Mouse (Mus musculus): ENCODE results near the gene Tti1. TPM values are rescaled to one million over a fixed set of nuclear protein-coding genes. Genes with fewer than 3 reads are reported as not detected.

Tti1 gene
- polyA plus RNA-seq, 1 experiment from 2014 or later: 25.8 TPM

GRCm38 (mm10) chr2:157989946-157990345 lies 38.3 kb downstream of the Tti1 start:
- no peak overlapping the region for H3K9ac ChIP-seq
- no peaks in the 10 kb centered on the region for H3K9me3 ChIP-seq
- ATAC-seq (ENCODE audit: low FRiP score, low read depth): no peak
- 50% methylated on average over 2 of the region's 2 CpGs for WGBS
- peaks cover 55% of the 10 kb centered on the region for H3K36me3 ChIP-seq
- no peak overlapping the region for H3K27ac ChIP-seq
- no peaks in the 10 kb centered on the region for H3K27me3 ChIP-seq
- peaks cover 7% of the 10 kb centered on the region; the same call in 1 of the 2 replicates for H3K4me1 ChIP-seq
- no peak overlapping the region for H3K4me3 ChIP-seq
- no peak overlapping the region for H3K4me2 ChIP-seq (replicated peaks)

- peaks cover 7% of the 10 kb centered on the region; the same call in 1 of the 2 replicates for H3K4me1 ChIP-seq
- no peak overlapping the region for H3K4me3 ChIP-seq
- WGBS: 72% methylated on average over 7 of the region's 7 CpGs
- H3K9ac ChIP-seq: no peak overlapping the region
- no peak overlapping the region for H3K27ac ChIP-seq
- ATAC-seq (ENCODE audit: low FRiP score, low read depth): no peak
- H3K4me2 ChIP-seq (replicated peaks): no peak overlapping the region
- H3K36me3 ChIP-seq: peaks cover 42% of the 10 kb centered on the region
- no peaks in the 10 kb centered on the region for H3K9me3 ChIP-seq
- H3K27me3 ChIP-seq: no peaks in the 10 kb centered on the region
Observed at GRCm38 (mm10) chr2:157988416-157989190, 39.6 kb downstream of the Tti1 start.

- H3K9me3 ChIP-seq: no peaks in the 10 kb centered on the region
- H3K4me3 ChIP-seq: no peak overlapping the region
- H3K36me3 ChIP-seq: peaks cover 35% of the 10 kb centered on the region
- WGBS: 84% methylated on average over 6 of the region's 6 CpGs
- H3K27ac ChIP-seq: no peak overlapping the region
- H3K4me1 ChIP-seq: peaks cover 7% of the 10 kb centered on the region; the same call in 1 of the 2 replicates
- no peak for ATAC-seq (ENCODE audit: low FRiP score, low read depth)
- H3K9ac ChIP-seq: no peak overlapping the region
- H3K4me2 ChIP-seq (replicated peaks): no peak overlapping the region
- no peaks in the 10 kb centered on the region for H3K27me3 ChIP-seq
Observed at GRCm38 (mm10) chr2:157986235-157986634, 42.0 kb downstream of the Tti1 start.

GRCm38 (mm10) chr2:157985611-157986010 lies 42.6 kb downstream of the Tti1 start:
- H3K36me3 ChIP-seq: peaks cover 35% of the 10 kb centered on the region
- H3K9ac ChIP-seq: no peak overlapping the region

GRCm38 (mm10) chr2:157983276-157983675 lies 45.0 kb downstream of the Tti1 start:
- ATAC-seq (ENCODE audit: low FRiP score, low read depth): no peak
- Histone ChIP-seq H3K27ac (no peak overlapping the region), H3K36me3 (peaks cover 28% of the 10 kb centered on the region), H3K9me3 (no peaks in the 10 kb centered on the region), H3K4me1 (no peaks in the 10 kb centered on the region), H3K27me3 (no peaks in the 10 kb centered on the region), H3K4me2 (replicated peaks) (no peak overlapping the region), H3K4me3 (no peak overlapping the region), H3K9ac (no peak overlapping the region)
- 86% methylated on average over 4 of the region's 4 CpGs for WGBS

More at GRCm38 (mm10) chr2:157985611-157986010, 42.6 kb downstream of the Tti1 start:
- Histone ChIP-seq H3K4me3 (no peak overlapping the region), H3K27ac (no peak overlapping the region), H3K4me1 (peaks cover 7% of the 10 kb centered on the region; the same call in 1 of the 2 replicates), H3K9me3 (no peaks in the 10 kb centered on the region), H3K4me2 (replicated peaks) (no peak overlapping the region), H3K27me3 (no peaks in the 10 kb centered on the region)
- no peak for ATAC-seq (ENCODE audit: low FRiP score, low read depth)
- WGBS: 80% methylated on average over 4 of the region's 4 CpGs

- 85% methylated on average over 3 of the region's 3 CpGs for WGBS
- H3K27ac ChIP-seq: no peak overlapping the region
- H3K4me2 ChIP-seq (replicated peaks): no peak overlapping the region
- no peak overlapping the region for H3K4me3 ChIP-seq
- no peaks in the 10 kb centered on the region for H3K27me3 ChIP-seq
- no peak for ATAC-seq (ENCODE audit: low FRiP score, low read depth)
- peaks cover 28% of the 10 kb centered on the region for H3K36me3 ChIP-seq
- no peak overlapping the region for H3K9ac ChIP-seq
- H3K4me1 ChIP-seq: no peaks in the 10 kb centered on the region
- H3K9me3 ChIP-seq: no peaks in the 10 kb centered on the region
Observed at GRCm38 (mm10) chr2:157982727-157983126, 45.5 kb downstream of the Tti1 start.

GRCm38 (mm10) chr2:157979241-157979640 lies 49.0 kb downstream of the Tti1 start:
- Histone ChIP-seq H3K9me3 (no peaks in the 10 kb centered on the region), H3K9ac (no peak overlapping the region), H3K4me2 (replicated peaks) (no peak overlapping the region), H3K36me3 (peaks cover 22% of the 10 kb centered on the region), H3K27ac (no peak overlapping the region), H3K27me3 (peaks cover 24% of the 10 kb centered on the region), H3K4me3 (no peak overlapping the region), H3K4me1 (peaks cover 20% of the 10 kb centered on the region)
- 57% methylated on average over 5 of the region's 5 CpGs for WGBS
- ATAC-seq (ENCODE audit: low FRiP score, low read depth): no peak

- H3K4me3 ChIP-seq: no peak overlapping the region
- ATAC-seq (ENCODE audit: low FRiP score, low read depth): no peak
- no peak overlapping the region for H3K27ac ChIP-seq
- WGBS: 0% methylated on average over 7 of the region's 7 CpGs
- H3K27me3 ChIP-seq: peaks cover 29% of the 10 kb centered on the region
- H3K9me3 ChIP-seq: no peaks in the 10 kb centered on the region
- H3K4me2 ChIP-seq (replicated peaks): peak overlapping the region; percentile 54
- peaks cover 21% of the 10 kb centered on the region for H3K4me1 ChIP-seq
- 0 out of 2 replicates have a peak overlapping the region, but pooled peaks have one; percentile 13 for H3K9ac ChIP-seq
- H3K36me3 ChIP-seq: peaks cover under 1% of the 10 kb centered on the region; the same call in 1 of the 2 replicates
Observed at GRCm38 (mm10) chr2:157975595-157975994, 52.6 kb downstream of the Tti1 start.

GRCm38 (mm10) chr2:157974604-157975501 lies 53.4 kb downstream of the Tti1 start:
- H3K4me1 ChIP-seq: peaks cover 21% of the 10 kb centered on the region
- no peak overlapping the region for H3K4me3 ChIP-seq
- H3K27me3 ChIP-seq: peaks cover 29% of the 10 kb centered on the region
- H3K9ac ChIP-seq: no peak overlapping the region
- peak overlapping the region; percentile 54 for H3K4me2 ChIP-seq (replicated peaks)
- ATAC-seq (ENCODE audit: low FRiP score, low read depth): no peak
- H3K27ac ChIP-seq: no peak overlapping the region
- 3% methylated on average over 23 of the region's 23 CpGs for WGBS
- H3K36me3 ChIP-seq: no peaks in the 10 kb centered on the region; the same call in 1 of the 2 replicates
- no peaks in the 10 kb centered on the region for H3K9me3 ChIP-seq

- H3K9ac ChIP-seq: no peak overlapping the region
- ATAC-seq (ENCODE audit: low FRiP score, low read depth): no peak
- H3K4me2 ChIP-seq (replicated peaks): no peak overlapping the region
- 2% methylated on average over 3 of the region's 3 CpGs for WGBS
- 0 out of 2 replicates have a peak, but pooled peaks cover under 1% of the 10 kb centered on the region for H3K9me3 ChIP-seq
- H3K4me3 ChIP-seq: no peak overlapping the region
- no peak overlapping the region for H3K27ac ChIP-seq
- peaks cover 17% of the 10 kb centered on the region for H3K27me3 ChIP-seq
- no peaks in the 10 kb centered on the region for H3K36me3 ChIP-seq
- H3K4me1 ChIP-seq: peaks cover 15% of the 10 kb centered on the region
Observed at GRCm38 (mm10) chr2:157970669-157971068, 57.6 kb downstream of the Tti1 start.

- Histone ChIP-seq H3K4me1 (peaks cover 10% of the 10 kb centered on the region), H3K4me3 (no peak overlapping the region), H3K27me3 (peaks cover 13% of the 10 kb centered on the region), H3K36me3 (no peaks in the 10 kb centered on the region), H3K4me2 (replicated peaks) (no peak overlapping the region), H3K9ac (no peak overlapping the region), H3K27ac (no peak overlapping the region), H3K9me3 (0 out of 2 replicates have a peak, but pooled peaks cover 4% of the 10 kb centered on the region)
- ATAC-seq (ENCODE audit: low FRiP score, low read depth): no peak
- 49% methylated on average over 6 of the region's 6 CpGs for WGBS
Observed at GRCm38 (mm10) chr2:157970124-157970523, 58.1 kb downstream of the Tti1 start.

GRCm38 (mm10) chr2:157967856-157968255 lies 60.4 kb downstream of the Tti1 start:
- Histone ChIP-seq H3K27ac (no peak overlapping the region), H3K9ac (no peak overlapping the region), H3K4me2 (replicated peaks) (no peak overlapping the region), H3K36me3 (no peaks in the 10 kb centered on the region), H3K4me3 (no peak overlapping the region), H3K4me1 (no peaks in the 10 kb centered on the region), H3K27me3 (no peaks in the 10 kb centered on the region), H3K9me3 (0 out of 2 replicates have a peak, but pooled peaks cover 4% of the 10 kb centered on the region)
- no peak for ATAC-seq (ENCODE audit: low FRiP score, low read depth)
- WGBS: 10% methylated on average over 3 of the region's 3 CpGs

Data from limb, embryonic 13.5 days (tissue).